Mouse (Mus musculus) urinary bladder, postnatal 36 days (tissue): Measurements from ENCODE around the gene Olfr1501.
"Not testable (repeated sequence)": the region's sequence is repeated elsewhere in the genome, so short reads cannot be mapped to it uniquely, and the experiment has no call there.

ENCODE experiments used
- DNase-seq, 2 experiments: peaks; one replicate each; pipeline ENCODE4 v3.0.0; 2022; ENCODE audit warnings: low spot score in 2 of 2, mixed read lengths in 1 of 2

Olfr1501 gene

GRCm38 (mm10) chr19:13850592-13850991, at the start of gene Olfr1501:
Gene Olfr1501 (minus strand): TSS chr19:13850692.
- DNase-seq = not testable (repeated sequence)

DNA sequence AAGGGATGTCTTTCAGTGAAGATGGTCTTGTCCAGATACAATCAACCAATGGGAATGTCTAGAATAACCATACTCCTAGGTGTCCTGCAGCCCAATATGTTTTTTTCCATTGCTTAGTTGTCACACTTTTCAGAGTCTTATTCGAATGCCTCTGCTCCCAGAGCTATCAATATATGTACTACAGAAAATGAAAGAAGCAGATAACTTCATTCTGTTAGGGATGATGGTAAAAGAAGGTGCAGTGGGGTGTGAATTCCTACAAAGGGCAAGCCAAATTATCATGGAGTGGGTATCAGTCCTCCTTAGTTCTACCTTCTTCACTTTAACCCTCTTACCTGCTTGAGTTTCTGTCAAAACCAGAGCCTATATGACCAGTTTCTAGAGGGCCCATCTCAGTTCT, 47.3 kb upstream of the Olfr1501 start, which contains the start of gene Olfr1504:
TSS of gene Olfr1504 (minus strand) at position 101 of the 400 bp plus-strand sequence.
- no peak for DNase-seq

GRCm38 (mm10) chr19:13861495-13861894, 11.0 kb upstream of the Olfr1501 start, which contains the start of gene Olfr1502:
Gene Olfr1502 (plus strand): TSS chr19:13861795.
- DNase-seq = no peak

DNA sequence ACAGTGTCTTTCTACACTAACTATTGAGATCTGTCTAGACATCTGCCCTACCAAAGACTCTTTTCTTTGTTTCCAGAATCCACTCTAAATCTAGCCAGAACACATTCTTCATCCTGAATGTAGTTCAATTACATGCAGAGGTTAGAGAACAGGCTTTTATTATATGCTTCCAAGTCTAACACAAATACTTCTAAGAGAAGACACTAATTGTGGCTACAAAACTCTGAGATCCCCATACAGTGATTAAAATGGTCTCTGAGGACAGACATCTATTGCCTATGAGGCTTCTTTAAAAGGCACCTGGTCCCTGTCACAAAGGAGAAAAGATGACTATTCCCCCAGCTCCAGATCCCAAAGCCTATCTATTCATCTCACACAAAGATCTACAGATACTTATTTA, 20.1 kb downstream of the Olfr1501 start, which contains the start of gene Olfr1500:
TSS of gene Olfr1500 (minus strand) at position 101 of the 400 bp plus-strand sequence.
- DNase-seq = no peak

- no peak for DNase-seq
Measured at GRCm38 (mm10) chr19:13828447-13828846, 22.0 kb downstream of the Olfr1501 start.

DNA sequence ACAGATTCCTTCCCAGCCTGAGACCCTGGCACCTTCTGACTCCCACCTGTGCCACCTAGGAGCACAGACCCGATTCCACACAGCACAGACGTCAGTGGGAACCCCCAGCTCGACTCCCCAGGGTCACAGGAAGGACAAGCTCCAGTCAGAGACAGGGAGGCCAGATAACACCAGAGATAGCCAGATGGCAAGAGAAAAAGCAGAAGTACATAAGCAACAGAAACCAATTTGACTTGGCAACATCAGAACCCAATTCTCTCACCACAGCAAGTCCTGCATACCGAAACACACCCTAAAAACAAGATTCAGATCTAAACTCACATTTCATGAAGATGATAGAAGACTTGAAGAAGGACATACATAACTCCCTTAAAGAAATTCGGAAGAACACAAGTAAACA, 29.6 kb downstream of the Olfr1501 start:
- no peak for DNase-seq

DNA sequence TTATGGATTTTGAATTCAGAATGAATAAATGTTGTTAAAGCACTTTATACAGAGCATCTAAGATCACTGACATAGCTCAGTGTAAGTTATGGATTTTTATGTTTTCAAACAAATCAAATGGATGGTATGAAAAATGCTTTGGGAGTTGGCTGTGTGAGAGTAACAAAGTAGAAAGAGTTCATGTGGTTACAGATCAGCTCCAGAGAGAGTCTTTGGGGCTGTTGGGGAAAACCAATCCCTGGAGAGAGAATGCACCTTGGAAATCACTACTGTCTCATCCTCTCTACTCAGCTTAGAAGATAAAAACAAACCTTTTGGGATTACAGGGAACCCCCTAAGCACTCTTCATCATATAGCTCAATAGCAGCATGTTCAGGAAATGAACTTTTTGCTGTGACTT, 31.1 kb downstream of the Olfr1501 start, which contains the start of gene Olfr1499:
TSS of gene Olfr1499 (minus strand) at position 101 of the 400 bp plus-strand sequence.
- DNase-seq = no peak

DNA sequence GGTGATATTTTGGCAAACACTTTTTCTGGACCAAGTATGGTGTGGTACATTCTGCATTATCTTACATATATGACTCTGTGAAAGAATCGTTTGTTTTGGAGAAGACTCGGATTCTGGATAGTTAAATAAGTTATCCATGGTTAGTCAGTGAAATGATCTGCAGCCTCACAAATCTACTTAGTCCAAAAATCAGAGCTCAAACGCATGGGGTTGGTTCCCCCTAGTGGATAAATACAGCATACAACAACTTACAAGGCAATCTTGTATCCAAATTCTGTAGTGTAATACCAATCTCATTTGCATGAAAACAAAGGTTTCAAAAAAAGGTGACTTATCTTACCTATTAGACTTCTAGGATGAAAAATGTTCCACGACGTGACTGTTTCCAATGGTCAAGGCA, 31.7 kb downstream of the Olfr1501 start:
- no peak for DNase-seq

DNA sequence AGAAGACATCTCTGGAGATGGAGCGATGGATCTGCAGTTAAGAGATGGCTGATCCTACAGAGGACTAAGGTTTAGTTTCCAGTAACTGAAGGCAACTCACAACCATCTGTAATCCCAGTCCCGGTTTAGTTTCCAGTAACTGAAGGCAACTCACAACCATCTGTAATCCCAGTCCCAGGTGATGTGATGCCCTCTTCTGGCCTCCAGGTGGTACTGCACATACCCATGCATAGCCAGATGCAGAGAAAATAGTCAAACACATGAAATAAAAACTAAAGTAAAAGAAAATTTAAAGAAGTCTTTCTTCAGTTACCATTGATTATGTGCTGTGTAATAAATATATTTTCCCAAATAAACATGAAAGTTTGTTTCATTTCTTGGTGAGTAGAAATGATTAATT, 37.7 kb downstream of the Olfr1501 start:
- DNase-seq = no peak

- DNase-seq = not testable (repeated sequence)
Measured at GRCm38 (mm10) chr19:13805486-13805885, 45.0 kb downstream of the Olfr1501 start.

GRCm38 (mm10) chr19:13798102-13798501, 52.4 kb downstream of the Olfr1501 start, which contains the start of gene Olfr1497:
Gene Olfr1497 (minus strand): TSS chr19:13798202.
- DNase-seq = no peak
